Mouse (Mus musculus) CD4-positive naive resting alpha-beta T cell, adult 57 days (primary cell): Measurements from ENCODE around the gene Rab17. TPM values are rescaled to one million over a fixed set of nuclear protein-coding genes. Genes with fewer than 3 reads are reported as not detected.

Experiments
- total RNA-seq: library from RNA; stranded (reverse); gene quantifications from one replicate; pipeline ENCODE4 v1.2.4, GENCODE M21; 2023

Gene Rab17
- total RNA-seq: not detected

DNA sequence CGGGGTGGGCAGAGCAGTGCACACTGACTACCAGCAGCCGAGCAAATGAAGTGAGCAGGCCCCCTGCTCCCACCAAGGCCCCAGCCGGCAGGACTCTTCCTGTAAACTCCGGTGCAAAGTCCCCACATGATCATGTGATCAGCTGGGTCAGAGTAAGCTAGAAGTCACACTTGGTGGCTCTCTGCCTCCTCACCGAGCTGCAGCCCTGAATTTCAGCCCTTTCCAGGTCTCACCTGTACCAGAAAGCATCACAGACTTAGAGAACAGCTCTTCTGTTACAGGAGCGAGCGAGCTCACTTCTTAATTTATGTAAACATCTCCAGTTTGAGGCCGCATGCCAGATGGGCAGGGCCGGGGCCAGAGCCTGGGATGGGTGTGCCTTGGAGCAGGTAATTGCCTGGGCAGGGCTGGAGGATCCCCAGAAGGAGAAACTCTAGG is at the start of gene Rab17:
TSS of gene Rab17 (minus strand) at position 315 of the 438 bp plus-strand sequence.

DNA sequence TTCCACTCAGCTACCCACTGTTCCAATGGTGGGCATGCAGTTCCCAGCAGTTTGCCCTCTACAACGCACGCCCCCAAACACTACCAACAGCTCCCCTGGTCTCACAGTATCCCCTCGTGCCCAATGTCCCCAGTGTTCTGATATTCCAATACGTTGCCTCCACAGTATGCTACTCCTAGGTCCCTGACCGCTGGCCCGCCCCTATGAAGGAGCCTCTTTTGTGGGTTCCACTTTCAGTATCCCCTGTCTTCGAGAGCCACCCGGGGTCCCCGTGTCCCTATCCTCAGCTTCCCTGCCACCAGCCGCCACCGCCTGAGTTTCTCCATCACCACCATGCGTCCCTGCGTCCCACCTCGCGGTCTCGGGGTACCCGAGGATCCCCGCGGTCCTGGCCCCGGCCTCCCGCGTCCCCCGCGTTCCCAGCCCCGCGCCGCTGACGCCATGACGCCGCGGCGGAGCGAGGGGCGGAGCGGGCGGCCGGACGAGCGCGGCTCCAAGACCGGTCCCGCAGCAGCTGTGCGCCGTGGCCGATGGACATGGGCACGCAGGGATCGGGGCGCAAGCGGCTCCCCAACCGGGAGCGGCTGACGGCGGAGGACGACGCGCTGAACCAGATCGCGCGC is 28.9 kb upstream of the Rab17 start, which contains the start of gene Lrrfip1:
TSS of gene Lrrfip1 (plus strand) at position 470 of the 623 bp plus-strand sequence.

DNA sequence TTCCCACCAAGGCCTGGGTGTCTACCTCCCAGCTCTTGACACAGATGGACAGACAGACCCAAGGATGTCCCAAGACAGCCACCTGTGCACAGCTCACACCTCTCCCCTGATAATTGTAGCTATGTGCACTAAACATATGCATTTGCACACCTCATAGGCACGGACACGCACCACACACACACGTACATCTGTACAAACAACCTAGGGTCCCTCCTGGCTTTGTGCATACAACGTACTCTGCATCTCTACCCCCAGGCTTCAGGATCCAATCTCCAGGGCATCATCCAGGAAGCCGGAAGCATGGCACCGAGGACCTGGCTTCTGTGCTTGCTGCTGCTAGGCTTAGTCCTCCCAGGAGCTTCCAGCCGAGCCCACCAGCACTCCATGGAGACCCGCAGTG is 16.7 kb downstream of the Rab17 start, which contains the start of gene Prlh:
TSS of gene Prlh (plus strand) at position 301 of the 400 bp plus-strand sequence.

DNA sequence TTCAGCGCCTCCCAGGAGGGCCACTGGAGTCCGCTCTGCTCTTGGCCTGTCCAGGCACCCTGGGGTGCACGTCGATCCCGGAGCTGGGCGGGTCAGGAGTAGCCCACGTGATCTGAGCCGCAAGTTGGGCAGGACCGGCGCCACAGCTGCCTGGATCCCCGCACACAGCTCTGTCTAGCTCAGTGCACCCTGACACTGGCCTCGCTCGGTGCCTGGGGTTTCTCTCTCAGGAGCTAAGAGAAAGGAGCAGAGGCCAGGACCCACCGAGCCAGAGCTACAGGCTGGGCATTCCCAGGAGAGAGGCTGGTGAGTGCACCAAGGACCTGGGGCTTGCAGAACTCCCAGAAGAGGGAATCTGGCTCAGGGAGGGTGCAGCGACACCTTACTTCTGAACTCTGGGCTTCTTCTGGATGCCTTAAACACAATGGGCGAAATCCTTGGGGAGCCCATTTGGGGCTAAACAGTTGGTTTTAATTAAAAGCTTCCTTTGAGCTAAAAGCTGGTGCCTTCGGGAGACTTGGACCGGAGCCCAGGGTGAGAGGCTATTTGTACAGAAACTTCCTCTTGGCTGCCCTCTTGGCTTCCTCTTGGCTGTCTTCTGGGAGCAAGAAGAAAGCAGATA is 54.4 kb downstream of the Rab17 start, which contains the start of gene Mlph:
TSS of gene Mlph (plus strand) at position 138 of the 622 bp plus-strand sequence.

Other genes starting within 250 kb of the Rab17 start
- 0.35 TPM for gene Col6a3, start 125.7 kb downstream of the Rab17 start, total RNA-seq
- gene Mlph, start 54.6 kb downstream of the Rab17 start, total RNA-seq: not detected
- gene Prlh, start 16.6 kb downstream of the Rab17 start, total RNA-seq: not detected
- gene Lrrfip1, start 29.1 kb upstream of the Rab17 start, total RNA-seq: 235 TPM
- gene Rbm44, start 175.4 kb upstream of the Rab17 start, total RNA-seq: 1.2 TPM
- 23.0 TPM for gene Ramp1, start 210.2 kb upstream of the Rab17 start, total RNA-seq